Mouse (Mus musculus): ENCODE measurements around the gene Ly6g6c.
A peak's percentile ranks its signal among the peaks of the same experiment; 100 is the strongest.

Gene Ly6g6c

GRCm38 (mm10) chr17:35055691-35056495, 9.3 kb upstream of the Ly6g6c start:
- no peak for DNase-seq (ENCODE audit: low read depth, low spot score)

DNA sequence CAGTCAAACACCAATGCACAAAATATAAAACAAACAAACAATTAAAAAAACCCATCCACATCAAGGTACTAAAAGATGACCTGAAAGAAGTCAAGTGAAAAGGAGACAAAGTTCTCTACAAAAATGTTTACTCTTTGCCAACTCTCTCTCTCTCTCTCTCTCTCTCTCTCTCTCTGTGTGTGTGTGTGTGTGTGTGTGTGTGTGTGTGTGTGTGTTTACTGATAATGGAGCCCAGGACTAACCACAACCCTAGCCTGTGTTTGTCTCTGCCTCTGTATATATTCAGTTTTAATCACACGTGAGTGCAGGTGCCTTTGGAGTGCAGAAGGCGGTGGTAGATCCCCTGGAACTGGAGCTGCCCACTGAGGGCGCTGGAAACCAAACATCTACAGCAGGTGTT, 8.1 kb upstream of the Ly6g6c start:
- no peak for DNase-seq (ENCODE audit: low read depth, low spot score)

- no peak for DNase-seq (ENCODE audit: low read depth, low spot score)
Observed at GRCm38 (mm10) chr17:35058316-35058715, 6.9 kb upstream of the Ly6g6c start.

DNA sequence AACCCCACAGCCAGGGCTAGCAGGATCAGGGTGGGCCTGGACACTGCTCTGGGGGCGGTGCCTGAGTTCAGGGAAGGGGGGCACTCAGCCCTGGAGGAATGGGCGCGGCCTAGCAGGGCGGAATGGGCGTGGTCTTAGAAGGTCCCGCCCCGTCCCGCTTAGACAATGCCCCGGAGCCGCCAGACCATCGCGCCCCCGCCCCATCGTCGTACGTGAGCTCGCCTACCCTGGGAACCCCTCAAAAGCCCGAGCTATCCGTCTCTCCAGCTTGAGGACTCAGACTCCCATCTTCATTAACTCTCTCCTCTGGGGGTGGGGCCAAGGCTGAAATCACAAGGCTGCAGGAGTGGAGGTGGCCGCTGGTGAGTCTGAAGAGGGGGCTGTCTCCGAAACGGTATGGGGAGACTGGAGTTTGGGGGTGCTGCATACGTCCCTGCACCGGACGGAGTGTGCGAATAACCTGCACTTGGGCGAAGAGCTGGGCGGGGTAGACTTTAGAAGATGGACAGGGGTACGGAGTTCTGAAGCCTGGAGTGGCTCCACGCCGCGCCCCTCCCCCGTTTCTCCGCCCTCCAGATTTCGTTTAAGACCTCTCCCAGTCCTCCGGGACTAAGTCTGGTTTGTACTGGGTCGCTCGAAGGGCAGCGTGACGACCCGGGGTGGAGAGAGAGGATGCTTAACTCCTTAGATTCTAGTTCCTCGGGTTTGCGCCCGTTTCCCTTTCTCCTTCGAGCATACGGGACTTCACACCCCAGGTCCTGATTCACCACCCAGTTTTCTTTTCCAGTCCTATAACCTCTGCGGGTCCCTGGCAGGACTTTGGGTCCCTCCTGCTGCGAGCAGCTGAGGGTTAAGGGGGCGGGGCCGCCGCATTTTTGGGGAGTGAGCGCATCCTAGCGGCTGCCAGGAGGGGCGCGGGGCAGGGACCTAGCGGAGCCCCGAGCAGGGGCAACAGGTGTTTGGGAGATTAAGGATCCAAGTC, 6.0 kb upstream of the Ly6g6c start, which contains the start of gene Ddah2:
TSS of gene Ddah2 (plus strand) at position 125 of the 982 bp plus-strand sequence.
- DNase-seq (ENCODE audit: low read depth, low spot score), result peak; percentile 91

- DNase-seq (ENCODE audit: low read depth, low spot score), result no peak
Observed at GRCm38 (mm10) chr17:35060071-35060470, 5.1 kb upstream of the Ly6g6c start.

DNA sequence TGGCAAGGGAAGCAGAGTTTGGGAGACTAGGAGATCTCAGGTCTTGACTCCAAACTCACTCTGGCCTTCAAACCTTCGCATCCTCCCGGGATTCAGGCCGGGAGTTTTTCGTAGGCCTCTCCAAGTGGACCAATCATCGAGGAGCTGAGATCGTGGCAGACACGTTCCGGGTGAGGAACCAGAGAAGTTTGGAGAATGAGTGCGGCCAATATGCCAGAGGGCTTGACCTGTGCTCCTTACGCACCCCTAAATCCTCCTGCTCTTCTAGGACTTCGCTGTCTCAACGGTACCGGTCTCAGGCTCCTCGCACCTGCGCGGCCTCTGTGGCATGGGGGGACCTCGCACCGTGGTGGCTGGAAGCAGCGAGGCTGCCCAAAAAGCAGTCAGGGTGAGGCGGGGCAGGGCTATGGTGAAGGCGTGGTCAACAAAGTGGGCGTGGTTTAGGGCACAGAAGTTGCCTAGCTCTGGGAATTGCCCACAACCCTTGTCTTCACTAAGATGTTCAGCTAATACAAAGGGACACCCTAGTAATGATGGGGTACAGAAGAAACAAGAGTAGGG, 4.4 kb upstream of the Ly6g6c start:
- DNase-seq (ENCODE audit: low read depth, low spot score), result peak; percentile 61

GRCm38 (mm10) chr17:35061299-35061698, 3.9 kb upstream of the Ly6g6c start:
- DNase-seq (ENCODE audit: low read depth, low spot score), result peak; percentile 41

DNA sequence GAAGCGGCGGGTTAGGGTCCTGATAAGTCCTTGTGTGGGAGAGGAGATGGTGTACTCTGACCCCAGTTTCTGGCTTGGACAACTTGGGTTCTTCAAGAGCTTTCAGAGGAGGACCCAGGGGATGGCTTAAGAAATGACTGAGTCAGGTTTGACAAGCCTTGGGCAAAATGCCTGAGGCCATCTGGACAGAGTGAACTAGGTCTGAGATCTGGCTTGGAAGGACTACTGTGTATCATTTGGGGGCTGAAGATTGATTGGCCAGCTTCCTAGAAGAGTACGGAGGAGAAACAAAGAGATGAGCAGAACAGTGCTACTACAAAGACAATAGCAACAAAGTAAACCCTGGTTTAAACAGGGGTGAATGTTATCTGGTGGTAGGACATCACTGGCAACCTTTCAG, 1.7 kb upstream of the Ly6g6c start:
- no peak for DNase-seq (ENCODE audit: low read depth, low spot score)

GRCm38 (mm10) chr17:35064378-35064877, 760 bp upstream of the Ly6g6c start:
- no peak for DNase-seq (ENCODE audit: low read depth, low spot score)

DNA sequence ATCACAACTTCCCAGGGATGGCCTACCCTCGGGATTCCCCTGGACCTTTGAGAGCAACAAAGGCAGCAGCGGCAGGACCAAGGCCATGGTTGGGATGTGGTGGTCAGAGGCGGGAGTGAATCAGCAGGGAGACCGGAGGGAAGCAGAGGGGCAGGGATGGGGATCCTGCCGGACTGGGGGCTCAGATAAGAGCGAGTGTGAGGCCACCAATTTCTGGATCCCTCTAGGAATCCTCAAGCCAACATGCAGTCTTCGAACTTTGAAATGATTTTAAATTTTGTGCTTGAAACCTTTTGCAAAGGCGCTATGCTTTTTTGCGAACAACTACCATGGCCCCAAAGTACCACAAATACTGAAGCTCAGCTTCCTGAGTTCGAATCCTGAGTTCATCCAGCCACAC, 896 bp downstream of the Ly6g6c start, which contains the start of gene Mpig6b:
TSS of gene Mpig6b (minus strand) at position 101 of the 400 bp plus-strand sequence.
- DNase-seq (ENCODE audit: low read depth, low spot score), result no peak

- DNase-seq (ENCODE audit: low read depth, low spot score), result no peak
Observed at GRCm38 (mm10) chr17:35068213-35068914, 3.2 kb downstream of the Ly6g6c start.

GRCm38 (mm10) chr17:35070556-35071229, 5.5 kb downstream of the Ly6g6c start:
- no peak for DNase-seq (ENCODE audit: low read depth, low spot score)

DNA sequence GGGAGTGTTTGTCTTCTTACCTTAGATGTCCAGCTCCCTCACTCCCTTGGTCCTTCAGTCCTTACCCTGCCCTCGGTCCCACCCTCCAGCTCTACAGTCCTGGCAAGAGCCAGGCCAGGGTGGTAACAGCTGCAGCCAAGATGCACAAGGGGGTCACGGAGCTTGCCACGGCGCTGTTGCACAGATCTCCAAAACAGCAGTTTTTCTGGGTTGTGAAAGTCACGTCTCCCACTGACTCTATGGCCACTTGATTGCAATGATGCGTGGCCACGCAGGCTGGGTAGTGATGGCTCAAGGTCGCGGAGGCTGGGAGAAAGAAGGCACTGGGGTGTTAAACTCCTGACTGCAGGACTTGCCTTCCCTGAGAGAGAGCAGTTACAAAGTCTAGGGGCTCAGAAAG, 6.3 kb downstream of the Ly6g6c start:
- no peak for DNase-seq (ENCODE audit: low read depth, low spot score)

DNA sequence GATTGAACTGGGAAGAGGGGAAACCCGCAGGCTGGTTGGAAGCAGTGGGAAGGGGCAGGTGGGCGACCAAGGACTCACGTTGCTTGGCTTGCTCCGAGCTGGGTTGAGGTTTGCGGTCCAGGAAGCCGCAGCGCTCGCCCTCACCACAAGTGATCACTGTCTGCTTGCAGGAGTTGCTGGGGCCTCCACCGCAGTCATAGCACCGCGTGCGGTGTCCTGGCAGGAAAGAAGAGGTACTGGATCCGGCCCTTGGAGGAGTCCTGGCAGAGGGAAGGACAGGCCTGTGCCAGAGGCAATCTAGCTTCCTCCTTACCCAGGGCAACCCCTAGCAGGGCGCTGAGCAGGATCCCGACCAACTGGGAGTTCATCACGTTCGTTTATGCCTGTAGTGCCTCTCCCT, 8.9 kb downstream of the Ly6g6c start:
- DNase-seq (ENCODE audit: low read depth, low spot score), result peak; percentile 33

DNA sequence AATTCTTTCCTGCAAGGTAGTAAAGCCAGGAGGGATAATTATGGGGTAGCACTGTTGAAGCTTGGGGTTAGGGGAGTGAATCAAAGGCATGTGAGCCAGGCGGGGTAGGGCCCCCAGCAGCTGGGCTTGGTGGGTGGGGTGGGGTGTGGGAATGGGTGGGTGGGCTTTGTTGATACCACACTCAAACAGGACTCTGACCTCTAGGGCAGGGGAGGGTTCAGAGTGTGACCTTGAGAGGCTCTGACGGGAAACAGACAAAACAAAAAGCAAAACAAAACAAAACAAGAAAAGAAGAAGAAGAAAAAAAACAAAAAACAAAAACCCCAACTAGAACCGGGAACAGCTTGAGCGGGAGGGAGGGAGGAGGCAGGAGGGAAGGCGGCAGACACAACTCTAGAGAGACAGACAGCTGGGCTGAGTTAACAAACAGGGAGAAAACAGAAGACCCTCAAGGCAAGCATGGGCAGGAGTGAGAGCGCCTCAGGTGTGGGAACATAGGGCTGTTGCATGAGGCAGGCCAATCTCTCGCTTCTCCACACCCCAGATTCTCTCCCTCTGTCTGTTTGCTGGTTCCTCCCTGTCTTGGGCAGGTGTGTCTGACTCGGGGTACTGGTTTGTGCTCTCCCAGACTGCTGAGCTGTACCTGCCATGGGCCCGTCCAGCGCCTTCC, 11.5 kb downstream of the Ly6g6c start, which contains the start of gene Ly6g6e:
TSS of gene Ly6g6e (plus strand) at position 396 of the 670 bp plus-strand sequence.
- peak; percentile 81 for DNase-seq (ENCODE audit: low read depth, low spot score)

DNA sequence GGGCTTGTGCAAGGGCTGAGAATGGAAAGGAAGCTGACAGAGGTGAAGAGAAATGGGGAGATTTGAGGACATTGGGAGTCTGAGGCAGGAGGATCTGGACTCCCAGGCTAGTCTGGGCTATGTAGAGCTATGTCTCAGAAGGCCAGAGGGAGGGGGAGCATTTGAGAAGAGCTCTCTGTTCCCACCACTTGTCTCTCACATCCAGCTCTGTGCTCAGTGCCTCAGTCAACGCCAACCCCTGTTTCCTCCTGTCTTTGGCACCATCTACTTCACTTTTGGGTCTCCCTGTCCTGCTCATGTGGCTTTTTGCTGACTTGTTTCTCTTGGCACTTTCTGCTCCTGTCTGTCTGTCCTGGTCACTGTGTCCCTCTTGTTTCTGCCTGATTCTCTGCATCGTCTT, 12.1 kb downstream of the Ly6g6c start:
- peak; percentile 43 for DNase-seq (ENCODE audit: low read depth, low spot score)

GRCm38 (mm10) chr17:35077786-35078233, 12.6 kb downstream of the Ly6g6c start, which contains the start of gene Ly6g6d:
TSS of gene Ly6g6d (minus strand) at chr17:35078065.
- DNase-seq (ENCODE audit: low read depth, low spot score), result no peak

DNA sequence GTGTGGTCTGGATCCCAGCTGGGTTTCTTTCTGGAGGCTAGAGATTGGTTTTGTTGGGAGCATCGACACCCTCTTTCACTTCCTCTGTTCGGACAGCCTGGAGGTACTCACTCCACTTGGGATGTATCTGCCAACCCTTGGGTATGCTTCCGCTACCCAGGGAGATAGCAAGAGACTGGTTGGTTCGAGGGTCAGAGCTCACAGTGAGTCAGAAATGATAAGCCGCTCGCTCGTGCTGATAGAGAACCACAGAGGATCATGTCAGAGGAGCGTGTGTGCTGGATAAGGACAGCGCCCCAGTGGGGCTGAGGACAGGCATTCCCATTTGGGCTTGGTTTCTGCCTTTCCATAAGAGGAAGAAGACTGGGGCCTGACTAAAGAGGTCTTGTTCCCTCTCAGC, 14.6 kb downstream of the Ly6g6c start:
- DNase-seq (ENCODE audit: low read depth, low spot score), result no peak

DNA sequence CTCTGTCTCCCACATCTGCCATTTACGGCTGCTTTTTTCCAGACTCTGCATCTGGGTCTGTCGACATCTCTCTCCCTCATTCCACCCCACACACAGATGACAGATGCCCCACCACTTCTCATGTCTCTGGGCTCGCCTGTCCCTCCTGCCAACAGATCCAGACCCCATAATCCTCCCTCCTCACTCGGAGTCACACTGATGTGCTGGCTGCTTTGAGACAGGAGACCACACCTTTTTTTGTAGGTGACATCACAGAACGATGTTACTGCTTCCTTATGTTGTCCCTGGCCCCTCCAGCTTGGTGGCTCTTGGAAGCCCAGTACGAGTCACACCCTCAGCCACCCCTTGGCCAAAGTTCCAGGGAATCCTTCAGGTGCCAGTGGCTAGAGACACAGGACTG, 15.1 kb downstream of the Ly6g6c start:
- no peak for DNase-seq (ENCODE audit: low read depth, low spot score)

DNA sequence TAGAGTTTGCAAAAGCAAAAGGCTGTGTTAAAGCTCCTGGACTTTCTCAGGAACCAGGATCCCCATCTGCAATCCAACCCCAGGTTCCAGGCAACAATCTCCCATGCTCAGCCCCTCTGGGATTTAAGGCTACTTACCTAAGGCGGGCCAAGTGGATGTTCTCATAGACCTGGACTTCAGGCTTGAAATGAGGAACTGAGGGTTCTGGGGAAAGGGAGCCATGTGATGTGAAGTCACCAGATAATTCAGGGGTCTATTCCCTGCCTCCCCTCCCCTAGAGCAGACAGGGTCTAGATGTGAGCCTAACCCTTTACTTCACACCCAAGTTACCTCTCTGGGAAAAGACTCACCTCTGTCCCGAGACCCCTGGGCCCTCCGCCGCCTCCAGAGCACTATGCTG, 15.5 kb downstream of the Ly6g6c start:
- DNase-seq (ENCODE audit: low read depth, low spot score), result no peak

Measured in ES-CJ7 (cell line).